15 mouse cellular contexts compared by ENCODE assay signal in the genomic region with DNA sequence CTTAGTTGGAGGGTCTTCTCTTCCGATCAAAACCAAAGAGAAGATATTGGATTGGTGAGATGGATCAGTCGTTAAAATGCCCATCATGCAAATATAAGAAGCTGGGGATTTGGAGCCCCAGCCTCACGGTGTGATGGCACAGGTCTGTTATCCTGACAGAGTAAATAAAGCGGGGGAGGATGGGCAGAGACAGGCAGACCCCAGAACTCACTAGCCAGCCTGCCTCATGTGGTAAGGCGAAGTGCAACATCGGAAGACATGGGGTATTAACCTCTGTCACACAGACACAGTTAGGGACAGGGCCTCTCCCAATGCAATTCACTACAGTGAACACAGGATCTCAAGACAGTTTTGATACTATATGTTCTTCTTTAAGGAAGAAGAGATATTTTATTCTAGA. TPM values are rescaled to one million over a fixed set of nuclear protein-coding genes. Genes with fewer than 3 reads are reported as not detected.
DNase-seq lines count a peak whose midpoint lies in the region; ATAC-seq and TF ChIP-seq lines count a peak whose summit lies in the region.
"Had no signal": no experiment of that assay in that cellular context is flagged by ENCODE, and none has a peak within 500 bp of the region (broad histone marks: within the 10 kb centered on the region; RNA-seq: fewer than 3 reads in every experiment).

No protein-coding gene starts in this region.

- no peaks in the 10 kb centered on the region for H3K27me3 ChIP-seq in kidney, embryonic 15.5 days
- no peaks in the 10 kb centered on the region for H3K27me3 ChIP-seq in hindbrain, postnatal 0 days (ENCODE audit: insufficient read depth, low read length)
- H3K27me3 ChIP-seq in myocyte (ENCODE audit: control insufficient read depth, insufficient read depth, insufficient read length), result no peaks in the 10 kb centered on the region
- H3K27me3 ChIP-seq: heart, embryonic 15.5 days; hindbrain, embryonic 15.5 days; limb, embryonic 13.5 days; liver, embryonic 15.5 days had no signal

- H3K27ac ChIP-seq in kidney, embryonic 15.5 days, result peak overlapping the region; percentile 41; the same call in 1 of the 2 replicates
- H3K27ac ChIP-seq in hindbrain, postnatal 0 days, result peak overlapping the region; percentile 51; the same call in 1 of the 2 replicates
- H3K27ac ChIP-seq: heart, embryonic 15.5 days; limb, embryonic 13.5 days; liver, embryonic 15.5 days had no signal

- no peak overlapping the region for H3K9ac ChIP-seq in kidney, embryonic 15.5 days
- H3K9ac ChIP-seq in hindbrain, postnatal 0 days (replicated peaks; ENCODE audit: low read length), result no peak overlapping the region
- H3K9ac ChIP-seq: heart, embryonic 15.5 days; hindbrain, embryonic 15.5 days; limb, embryonic 13.5 days; liver, embryonic 15.5 days had no signal

- no peaks in the 10 kb centered on the region for H3K9me3 ChIP-seq in kidney, embryonic 15.5 days (replicated peaks)
- H3K9me3 ChIP-seq in hindbrain, postnatal 0 days (ENCODE audit: low read length), result no peaks in the 10 kb centered on the region
- H3K9me3 ChIP-seq: heart, embryonic 15.5 days; hindbrain, embryonic 15.5 days; limb, embryonic 13.5 days; liver, embryonic 15.5 days had no signal

- no peak for DNase-seq in kidney, adult 9 months
- peak; percentile 24 for DNase-seq in embryo, embryonic 9.5 days (ENCODE audit: extremely low spot score)
- DNase-seq in hindbrain, postnatal 0 days (ENCODE audit: low spot score), result peak; percentile 9
- no peak for DNase-seq in adrenal gland, adult 2 months
- DNase-seq: adrenal gland, postnatal 25 days; kidney, adult 8-10 months; thymus, postnatal 36 days had no signal

- peaks cover 77% of the 10 kb centered on the region for H3K36me3 ChIP-seq in kidney, embryonic 15.5 days
- H3K36me3 ChIP-seq in hindbrain, postnatal 0 days (ENCODE audit: insufficient read depth, low read length), result 0 out of 2 replicates have a peak, but pooled peaks cover 5% of the 10 kb centered on the region
- peaks cover 13% of the 10 kb centered on the region for H3K36me3 ChIP-seq in myocyte (ENCODE audit: control insufficient read depth, insufficient read depth)

- H3K79me2 ChIP-seq in myocyte (ENCODE audit: control insufficient read depth, insufficient read depth), result no peaks in the 10 kb centered on the region

- TF ChIP-seq POLR2A in myocyte (IDR thresholded peaks at IDR 0.05; ENCODE audit: insufficient read length, low read depth), result no peak

- WGBS in kidney, embryonic 15.5 days, result 59% methylated on average over 6 of the region's 6 CpGs
- WGBS in hindbrain, postnatal 0 days, result 39% methylated on average over 6 of the region's 6 CpGs

- no peak overlapping the region for H3K4me3 ChIP-seq in kidney, embryonic 15.5 days (replicated peaks)
- H3K4me3 ChIP-seq in hindbrain, postnatal 0 days (ENCODE audit: low read length), result no peak overlapping the region
- H3K4me3 ChIP-seq in myocyte, result no peak overlapping the region
- H3K4me3 ChIP-seq: heart, embryonic 15.5 days; hindbrain, embryonic 15.5 days; limb, embryonic 13.5 days; liver, embryonic 15.5 days had no signal

- H3K4me2 ChIP-seq in kidney, embryonic 15.5 days, result no peak overlapping the region
- H3K4me2 ChIP-seq in hindbrain, postnatal 0 days (ENCODE audit: low read depth, low read length), result no peak overlapping the region
- H3K4me2 ChIP-seq in myocyte (ENCODE audit: low read depth), result peak overlapping the region; percentile 56
- H3K4me2 ChIP-seq: heart, embryonic 15.5 days; hindbrain, embryonic 15.5 days; limb, embryonic 13.5 days; liver, embryonic 15.5 days had no signal

- ATAC-seq in kidney, embryonic 15.5 days (replicated peaks; ENCODE audit: low FRiP score), result 0 out of 2 replicates have a peak, but pooled peaks have one; percentile 22
- ATAC-seq in hindbrain, postnatal 0 days, result 0 out of 2 replicates have a peak, but pooled peaks have one; percentile 40
- no peak for ATAC-seq in granulocyte monocyte progenitor cell, adult 5-6 weeks (replicated peaks; ENCODE audit: poor library complexity, severe bottlenecking)
- ATAC-seq: CD4-positive, CD25-positive, alpha-beta regulatory T cell, adult 4 months had no signal

- H3ac ChIP-seq in myocyte (ENCODE audit: control insufficient read depth, insufficient read length), result no peak overlapping the region

- no peaks in the 10 kb centered on the region for H3K4me1 ChIP-seq in kidney, embryonic 15.5 days
- no peaks in the 10 kb centered on the region for H3K4me1 ChIP-seq in hindbrain, postnatal 0 days (ENCODE audit: insufficient read depth, low read length)
- H3K4me1 ChIP-seq: heart, embryonic 15.5 days; hindbrain, embryonic 15.5 days; limb, embryonic 13.5 days; liver, embryonic 15.5 days had no signal

- no peak for TF ChIP-seq CTCF in hindbrain, postnatal 0 days (IDR thresholded peaks at IDR 0.05; ENCODE audit: low read depth)

TF ChIP-seq in myocyte, 11 proteins besides CTCF, POLR2A, EP300 and RAD21:
- no peak for TF ChIP-seq MAX (IDR thresholded peaks at IDR 0.05; ENCODE audit: low read depth)
- TF ChIP-seq CEBPB (IDR thresholded peaks at IDR 0.05; ENCODE audit: insufficient read depth, poor library complexity, severe bottlenecking), result no peak
- no peak for TF ChIP-seq TCF12 (IDR thresholded peaks at IDR 0.05; ENCODE audit: insufficient read depth, poor library complexity, severe bottlenecking)
- TF ChIP-seq MYOD1 (IDR thresholded peaks at IDR 0.05; ENCODE audit: control insufficient read depth in 1 of 3, insufficient read length in 2 of 3, low read depth in 2 of 3), result no peak
- no peak for TF ChIP-seq REST (IDR thresholded peaks at IDR 0.05; ENCODE audit: insufficient read depth, insufficient read length)
- no peak for TF ChIP-seq MYOG (IDR thresholded peaks at IDR 0.05; ENCODE audit: control insufficient read depth in 1 of 3, insufficient read depth in 1 of 3, insufficient read length in 2 of 3, low read depth in 2 of 3)
- no peak for TF ChIP-seq E2F4 (IDR thresholded peaks at IDR 0.05; ENCODE audit: insufficient read depth)
- TF ChIP-seq USF1 (IDR thresholded peaks at IDR 0.05; ENCODE audit: low read depth), result no peak
- TF ChIP-seq SRF (IDR thresholded peaks at IDR 0.05; ENCODE audit: control insufficient read depth, insufficient read length, low read depth), result no peak
- no peak for TF ChIP-seq POLR2AphosphoS2 (IDR thresholded peaks at IDR 0.05; ENCODE audit: insufficient read length, low read depth)
- no peak for TF ChIP-seq TCF3 (IDR thresholded peaks at IDR 0.05; ENCODE audit: insufficient read length, low read depth)

RNA-seq across cellular contexts. Expression of a gene that starts 33.7 kb away (rescaled TPM):
- polyA plus RNA-seq in kidney, embryonic 15.5 days (2015; fragmentation: Nextera tagmentation; extraction: Ambion mirVana), result 26.8 and 26.9 TPM in 2 replicates
- total RNA-seq in hindbrain, postnatal 0 days (2014; rRNA removed), result 8.4 and 12.7 TPM in 2 replicates
- 5.2 and 6.0 TPM in 2 replicates for polyA plus RNA-seq in hindbrain, postnatal 0 days (2015; fragmentation: Nextera tagmentation; extraction: Ambion mirVana)
- 4.1 TPM for polyA plus RNA-seq in myocyte (2012; fragmentation: generic; extraction: Trizol)
- total RNA-seq in granulocyte monocyte progenitor cell, adult 5-6 weeks (2014; fragmentation: Nextera tagmentation), result 58.6 and 76.1 TPM in 2 replicates
- 80.7 and 89.9 TPM in 2 replicates for total RNA-seq in granulocyte monocyte progenitor cell, adult 5-6 weeks (2017)
- total RNA-seq in adrenal gland, adult 2 months (2021), result 1 to 10 TPM; 3.7 to 5.6 TPM
- polyA plus RNA-seq in adrenal gland, adult 2 months (2012; rRNA removed), result 1.6 and 1.7 TPM in 2 replicates

RNA-seq across cellular contexts. Expression of a gene that starts 35.6 kb away (rescaled TPM):
- polyA plus RNA-seq in kidney, embryonic 15.5 days (2015; fragmentation: Nextera tagmentation; extraction: Ambion mirVana), result 25.3 and 27.2 TPM in 2 replicates
- 11.5 and 12.7 TPM in 2 replicates for total RNA-seq in hindbrain, postnatal 0 days (2014; rRNA removed)
- 10.9 and 11.9 TPM in 2 replicates for polyA plus RNA-seq in hindbrain, postnatal 0 days (2015; fragmentation: Nextera tagmentation; extraction: Ambion mirVana)
- polyA plus RNA-seq in myocyte (2012; fragmentation: generic; extraction: Trizol), result 14.0 TPM
- total RNA-seq in granulocyte monocyte progenitor cell, adult 5-6 weeks (2014; fragmentation: Nextera tagmentation), result 65.3 and 71.3 TPM in 2 replicates
- 77.6 and 88.2 TPM in 2 replicates for total RNA-seq in granulocyte monocyte progenitor cell, adult 5-6 weeks (2017)
- total RNA-seq in adrenal gland, adult 2 months (2021), result 10 to 100 TPM; 23.0 to 26.8 TPM
- polyA plus RNA-seq in adrenal gland, adult 2 months (2012; rRNA removed), result 11.7 and 13.4 TPM in 2 replicates

Comparison
In these comparisons a context has a peak if more than half of its experiments do, and no peak if none do; other contexts are left out.
1. DNase-seq: peak in embryo, embryonic 9.5 days (single experiment) and hindbrain, postnatal 0 days (single experiment); none in kidney, adult 9 months (single experiment) and adrenal gland, adult 2 months (single experiment).